Mouse (Mus musculus): ENCODE results near the gene Gng7. TPM values are rescaled to one million over a fixed set of nuclear protein-coding genes. Genes with fewer than 3 reads are reported as not detected.
A peak's percentile ranks its signal among the peaks of the same experiment; 100 is the strongest.

Gene Gng7
- polyA plus RNA-seq, 1 experiment from 2014 or later: 1.4 TPM

DNA sequence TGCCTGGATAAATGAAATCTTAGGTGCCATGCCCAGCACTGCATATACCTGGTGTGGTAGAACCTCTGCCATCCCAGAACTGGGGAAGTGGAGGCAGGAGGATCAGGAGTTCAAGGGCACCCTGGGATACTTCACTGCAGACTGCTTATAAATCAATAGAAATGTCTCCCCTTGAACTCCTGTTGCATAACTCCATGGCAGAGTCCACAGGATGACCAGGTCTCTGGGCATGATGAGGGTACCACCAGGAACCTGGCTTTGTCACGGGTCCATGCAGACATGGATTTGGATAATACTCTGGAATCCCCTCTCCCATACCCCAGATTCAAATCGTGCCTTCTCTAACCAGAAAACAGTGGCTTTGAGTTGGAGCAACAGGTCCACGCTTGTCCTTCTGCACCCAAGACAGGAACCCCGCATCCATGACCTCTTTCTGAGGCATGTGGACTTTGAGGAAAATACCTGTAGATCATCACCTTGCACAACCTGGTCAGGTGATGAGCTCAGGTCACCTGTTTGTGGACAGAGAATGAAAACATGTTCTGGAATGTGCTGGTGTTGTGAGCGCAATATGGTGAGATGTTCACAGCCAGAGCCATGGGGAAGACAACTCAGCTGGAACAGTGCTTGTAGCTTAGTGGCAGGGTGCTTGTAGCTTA lies 55.6 kb downstream of the Gng7 start:
- 91% methylated on average over 5 of the region's 5 CpGs for WGBS
- no peaks in the 10 kb centered on the region for H3K9me3 ChIP-seq (ENCODE audit: control insufficient read depth, low read length)

GRCm38 (mm10) chr10:80957791-80958190 lies 57.0 kb downstream of the Gng7 start:
- no peak overlapping the region for H3K27ac ChIP-seq (replicated peaks in 1 of 2; ENCODE audit: control insufficient read depth in 1 of 2, insufficient read depth in 1 of 2, low read depth in 2 of 2, low read length in 2 of 2)
- no peak overlapping the region for H3K4me3 ChIP-seq (ENCODE audit: control insufficient read depth in 1 of 2, insufficient read depth in 1 of 2, low read depth in 1 of 2, low read length in 2 of 2)
- peaks cover 30 to 38% of the 10 kb centered on the region in 2 experiments for H3K4me1 ChIP-seq (ENCODE audit: control insufficient read depth in 2 of 2, insufficient read depth in 2 of 2, low read length in 2 of 2)
- no peaks in the 10 kb centered on the region for H3K36me3 ChIP-seq (ENCODE audit: control insufficient read depth, insufficient read depth, low read length)
- no peaks in the 10 kb centered on the region for H3K27me3 ChIP-seq (ENCODE audit: control insufficient read depth, insufficient read depth, low read length)
- 68% methylated on average over 4 of the region's 4 CpGs for WGBS
- no peak overlapping the region for H3K4me2 ChIP-seq (ENCODE audit: low read length)
- H3K9ac ChIP-seq (ENCODE audit: low read length): no peak overlapping the region
- ATAC-seq (ENCODE audit: insufficient number of reproducible peaks, insufficient read depth, low FRiP score, low read depth): no peak
- no peaks in the 10 kb centered on the region for H3K9me3 ChIP-seq (ENCODE audit: control insufficient read depth, low read length)

More for the DNA sequence above, 55.6 kb downstream of the Gng7 start:
- no peak for ATAC-seq (ENCODE audit: insufficient number of reproducible peaks, insufficient read depth, low FRiP score, low read depth)
- H3K4me3 ChIP-seq (ENCODE audit: control insufficient read depth in 1 of 2, insufficient read depth in 1 of 2, low read depth in 1 of 2, low read length in 2 of 2): no peak overlapping the region
- H3K27ac ChIP-seq (replicated peaks in 1 of 2; ENCODE audit: control insufficient read depth in 1 of 2, insufficient read depth in 1 of 2, low read depth in 2 of 2, low read length in 2 of 2): no peak overlapping the region
- no peak overlapping the region for H3K9ac ChIP-seq (ENCODE audit: low read length)
- no peaks in the 10 kb centered on the region for H3K27me3 ChIP-seq (ENCODE audit: control insufficient read depth, insufficient read depth, low read length)
- peaks cover 42 to 52% of the 10 kb centered on the region in 2 experiments for H3K4me1 ChIP-seq (ENCODE audit: control insufficient read depth in 2 of 2, insufficient read depth in 2 of 2, low read length in 2 of 2)
- no peaks in the 10 kb centered on the region for H3K36me3 ChIP-seq (ENCODE audit: control insufficient read depth, insufficient read depth, low read length)
- no peak overlapping the region for H3K4me2 ChIP-seq (ENCODE audit: low read length)

DNA sequence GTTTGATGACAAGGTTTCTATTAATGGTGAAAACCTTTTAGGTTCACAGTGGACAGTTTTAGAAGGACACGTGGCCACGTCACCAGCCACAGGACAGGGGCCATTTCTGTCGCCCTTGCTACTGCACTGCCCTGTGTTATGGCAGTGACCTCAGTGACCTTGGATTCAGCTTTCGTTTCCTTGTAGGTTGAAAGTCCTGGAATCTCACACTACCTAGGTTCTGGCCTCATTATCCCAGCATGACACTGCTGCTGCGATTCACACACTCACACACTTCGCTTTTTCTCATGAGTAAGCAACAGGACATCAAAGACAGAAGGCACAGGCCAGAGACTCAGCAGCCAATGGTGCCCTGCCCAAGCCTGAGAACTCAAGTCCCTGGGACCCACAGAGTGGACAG lies 57.8 kb downstream of the Gng7 start:
- Histone ChIP-seq H3K27me3 (ENCODE audit: control insufficient read depth, insufficient read depth, low read length) (no peaks in the 10 kb centered on the region), H3K27ac (replicated peaks in 1 of 2; ENCODE audit: control insufficient read depth in 1 of 2, insufficient read depth in 1 of 2, low read depth in 2 of 2, low read length in 2 of 2) (no peak overlapping the region; a peak in 1 of 4 replicates), H3K9me3 (ENCODE audit: control insufficient read depth, low read length) (no peaks in the 10 kb centered on the region), H3K36me3 (ENCODE audit: control insufficient read depth, insufficient read depth, low read length) (no peaks in the 10 kb centered on the region), H3K9ac (ENCODE audit: low read length) (no peak overlapping the region), H3K4me3 (ENCODE audit: control insufficient read depth in 1 of 2, insufficient read depth in 1 of 2, low read depth in 1 of 2, low read length in 2 of 2) (no peak overlapping the region), H3K4me2 (ENCODE audit: low read length) (no peak overlapping the region), H3K4me1 (ENCODE audit: control insufficient read depth in 2 of 2, insufficient read depth in 2 of 2, low read length in 2 of 2) (peaks cover 26 to 31% of the 10 kb centered on the region in 2 experiments)
- WGBS: 73% methylated on average over 6 of the region's 6 CpGs
- ATAC-seq (ENCODE audit: insufficient number of reproducible peaks, insufficient read depth, low FRiP score, low read depth): no peak

DNA sequence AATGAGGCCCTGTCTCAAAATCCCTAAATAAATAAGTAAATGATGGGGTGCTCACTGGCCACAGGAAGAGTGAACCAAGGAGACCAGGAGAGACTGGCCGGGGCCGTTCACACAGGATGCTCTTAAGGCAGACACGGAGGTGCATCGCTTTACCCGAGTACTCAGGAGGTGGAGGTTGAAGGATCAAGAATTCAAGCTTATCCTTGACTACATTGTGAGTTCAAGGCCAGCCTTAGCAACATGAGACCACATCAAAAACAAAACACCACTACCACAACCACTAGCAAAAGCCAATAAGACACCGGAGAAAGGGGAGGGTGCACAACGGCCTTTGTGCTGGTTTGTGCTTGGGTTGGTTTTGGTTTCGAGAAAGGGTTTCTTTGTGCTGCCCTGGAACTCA lies 58.4 kb downstream of the Gng7 start:
- no peaks in the 10 kb centered on the region for H3K27me3 ChIP-seq (ENCODE audit: control insufficient read depth, insufficient read depth, low read length)
- no peak overlapping the region for H3K4me3 ChIP-seq (ENCODE audit: control insufficient read depth in 1 of 2, insufficient read depth in 1 of 2, low read depth in 1 of 2, low read length in 2 of 2)
- H3K9ac ChIP-seq (ENCODE audit: low read length): no peak overlapping the region
- 89% methylated on average over 8 of the region's 8 CpGs for WGBS
- no peaks in the 10 kb centered on the region for H3K36me3 ChIP-seq (ENCODE audit: control insufficient read depth, insufficient read depth, low read length)
- no peak for ATAC-seq (ENCODE audit: insufficient number of reproducible peaks, insufficient read depth, low FRiP score, low read depth)
- H3K4me1 ChIP-seq (ENCODE audit: control insufficient read depth in 2 of 2, insufficient read depth in 2 of 2, low read length in 2 of 2): peaks cover 23 to 26% of the 10 kb centered on the region in 2 experiments
- no peak overlapping the region for H3K27ac ChIP-seq (replicated peaks in 1 of 2; ENCODE audit: control insufficient read depth in 1 of 2, insufficient read depth in 1 of 2, low read depth in 2 of 2, low read length in 2 of 2)
- no peaks in the 10 kb centered on the region for H3K9me3 ChIP-seq (ENCODE audit: control insufficient read depth, low read length)
- H3K4me2 ChIP-seq (ENCODE audit: low read length): no peak overlapping the region

DNA sequence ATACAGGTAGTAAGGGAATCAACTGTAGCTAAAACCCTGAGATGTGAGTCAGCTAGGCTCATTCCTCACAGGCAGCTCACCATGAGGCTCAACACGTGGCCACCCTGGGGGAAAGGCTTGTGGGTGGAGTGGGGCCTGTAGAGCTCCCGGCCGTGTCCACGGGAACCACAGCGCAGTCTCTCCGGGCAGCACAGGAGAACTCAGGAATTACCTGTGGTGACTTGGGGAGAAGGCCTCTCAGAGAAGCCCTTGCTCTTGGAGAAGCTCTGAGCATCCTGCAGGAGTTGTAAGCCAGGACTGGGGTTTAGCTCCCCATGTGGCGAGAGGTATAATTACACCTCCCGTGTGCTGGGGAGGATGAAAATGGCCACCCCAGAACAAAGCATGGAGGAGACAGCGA lies 59.2 kb downstream of the Gng7 start:
- H3K4me1 ChIP-seq (ENCODE audit: control insufficient read depth in 2 of 2, insufficient read depth in 2 of 2, low read length in 2 of 2): peaks cover 19 to 20% of the 10 kb centered on the region in 2 experiments
- no peaks in the 10 kb centered on the region for H3K27me3 ChIP-seq (ENCODE audit: control insufficient read depth, insufficient read depth, low read length)
- no peaks in the 10 kb centered on the region for H3K9me3 ChIP-seq (ENCODE audit: control insufficient read depth, low read length)
- no peak overlapping the region for H3K4me3 ChIP-seq (ENCODE audit: control insufficient read depth in 1 of 2, insufficient read depth in 1 of 2, low read depth in 1 of 2, low read length in 2 of 2)
- H3K4me2 ChIP-seq (ENCODE audit: low read length): no peak overlapping the region
- no peak overlapping the region; the same call in 1 of the 2 replicates for H3K9ac ChIP-seq (ENCODE audit: low read length)
- H3K27ac ChIP-seq (replicated peaks in 1 of 2; ENCODE audit: control insufficient read depth in 1 of 2, insufficient read depth in 1 of 2, low read depth in 2 of 2, low read length in 2 of 2): peak overlapping the region; percentile 87
- 15% methylated on average over 9 of the region's 9 CpGs for WGBS
- no peaks in the 10 kb centered on the region for H3K36me3 ChIP-seq (ENCODE audit: control insufficient read depth, insufficient read depth, low read length)
- ATAC-seq (ENCODE audit: insufficient number of reproducible peaks, insufficient read depth, low FRiP score, low read depth): 0 out of 2 replicates have a peak, but pooled peaks have one; percentile 4

DNA sequence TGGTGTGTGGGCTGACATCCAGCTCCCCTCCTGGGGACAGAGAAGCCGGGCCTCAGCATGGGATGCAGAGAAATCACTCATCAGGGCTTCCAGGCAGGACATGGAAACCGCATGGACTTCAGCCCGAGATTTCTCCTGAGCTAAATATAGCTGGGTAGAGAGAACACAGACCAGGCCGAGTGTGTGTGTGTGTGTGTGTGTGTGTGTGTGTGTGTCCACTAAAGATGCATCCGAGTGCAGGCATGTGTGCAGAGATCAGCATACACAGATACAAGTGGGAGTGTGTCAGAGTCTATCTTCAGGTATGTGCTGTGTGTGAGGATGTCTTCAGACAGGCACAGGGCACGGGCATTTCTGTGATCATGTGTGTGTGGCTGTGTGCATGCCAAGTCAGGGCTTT lies 59.9 kb downstream of the Gng7 start:
- WGBS: 21% methylated on average over 6 of the region's 6 CpGs
- Histone ChIP-seq H3K4me1 (ENCODE audit: control insufficient read depth in 2 of 2, insufficient read depth in 2 of 2, low read length in 2 of 2) (peaks cover 14 to 18% of the 10 kb centered on the region in 2 experiments), H3K9ac (ENCODE audit: low read length) (peak overlapping the region; percentile 39), H3K4me2 (ENCODE audit: low read length) (no peak overlapping the region), H3K27ac (replicated peaks in 1 of 2; ENCODE audit: control insufficient read depth in 1 of 2, insufficient read depth in 1 of 2, low read depth in 2 of 2, low read length in 2 of 2) (peak overlapping the region; percentile 87), H3K36me3 (ENCODE audit: control insufficient read depth, insufficient read depth, low read length) (no peaks in the 10 kb centered on the region), H3K9me3 (ENCODE audit: control insufficient read depth, low read length) (no peaks in the 10 kb centered on the region), H3K4me3 (ENCODE audit: control insufficient read depth in 1 of 2, insufficient read depth in 1 of 2, low read depth in 1 of 2, low read length in 2 of 2) (no peak overlapping the region), H3K27me3 (ENCODE audit: control insufficient read depth, insufficient read depth, low read length) (no peaks in the 10 kb centered on the region)
- 0 out of 2 replicates have a peak, but pooled peaks have one; percentile 16 for ATAC-seq (ENCODE audit: insufficient number of reproducible peaks, insufficient read depth, low FRiP score, low read depth)

- no peaks in the 10 kb centered on the region for H3K36me3 ChIP-seq (ENCODE audit: control insufficient read depth, insufficient read depth, low read length)
- ATAC-seq (ENCODE audit: insufficient number of reproducible peaks, insufficient read depth, low FRiP score, low read depth): no peak
- peak overlapping the region; percentile 39; the same call in 1 of the 2 replicates for H3K9ac ChIP-seq (ENCODE audit: low read length)
- 60% methylated on average over 13 of the region's 13 CpGs for WGBS
- H3K27ac ChIP-seq (replicated peaks in 1 of 2; ENCODE audit: control insufficient read depth in 1 of 2, insufficient read depth in 1 of 2, low read depth in 2 of 2, low read length in 2 of 2): peak overlapping the region; percentile 87
- no peaks in the 10 kb centered on the region for H3K9me3 ChIP-seq (ENCODE audit: control insufficient read depth, low read length)
- 0 out of 2 replicates have a peak overlapping the region, but pooled peaks have one; percentile 11 for H3K4me2 ChIP-seq (ENCODE audit: low read length)
- H3K4me3 ChIP-seq (ENCODE audit: control insufficient read depth in 1 of 2, insufficient read depth in 1 of 2, low read depth in 1 of 2, low read length in 2 of 2): no peak overlapping the region
- peaks cover 15 to 18% of the 10 kb centered on the region in 2 experiments for H3K4me1 ChIP-seq (ENCODE audit: control insufficient read depth in 2 of 2, insufficient read depth in 2 of 2, low read length in 2 of 2)
- H3K27me3 ChIP-seq (ENCODE audit: control insufficient read depth, insufficient read depth, low read length): no peaks in the 10 kb centered on the region
Measured at GRCm38 (mm10) chr10:80954415-80954814, 60.3 kb downstream of the Gng7 start.

GRCm38 (mm10) chr10:80952449-80952848 lies 62.3 kb downstream of the Gng7 start:
- Histone ChIP-seq H3K4me2 (ENCODE audit: low read length) (no peak overlapping the region), H3K9ac (ENCODE audit: low read length) (no peak overlapping the region), H3K9me3 (ENCODE audit: control insufficient read depth, low read length) (no peaks in the 10 kb centered on the region), H3K36me3 (ENCODE audit: control insufficient read depth, insufficient read depth, low read length) (no peaks in the 10 kb centered on the region), H3K4me1 (ENCODE audit: control insufficient read depth in 2 of 2, insufficient read depth in 2 of 2, low read length in 2 of 2) (peaks cover 33 to 36% of the 10 kb centered on the region in 2 experiments), H3K27ac (replicated peaks in 1 of 2; ENCODE audit: control insufficient read depth in 1 of 2, insufficient read depth in 1 of 2, low read depth in 2 of 2, low read length in 2 of 2) (no peak overlapping the region), H3K4me3 (ENCODE audit: control insufficient read depth in 1 of 2, insufficient read depth in 1 of 2, low read depth in 1 of 2, low read length in 2 of 2) (no peak overlapping the region), H3K27me3 (ENCODE audit: control insufficient read depth, insufficient read depth, low read length) (no peaks in the 10 kb centered on the region)
- 77% methylated on average over 15 of the region's 15 CpGs for WGBS
- ATAC-seq (ENCODE audit: insufficient number of reproducible peaks, insufficient read depth, low FRiP score, low read depth): no peak
